Mouse (Mus musculus): ENCODE results near the gene Stox1. TPM values are rescaled to one million over a fixed set of nuclear protein-coding genes. Genes with fewer than 3 reads are reported as not detected.

The Stox1 gene
- polyA plus RNA-seq (2014; fragmentation: Illumina TruSeq; extraction: RNeasy Lipid Tissue Mini Kit (QIAGEN cat#74804); ENCODE audit: low read depth, low replicate concordance), result 0.92 TPM

GRCm38 (mm10) chr10:62725771-62726687 is at the start of gene Stox1:
TSS of gene Stox1 (minus strand) at chr10:62726128.

DNA sequence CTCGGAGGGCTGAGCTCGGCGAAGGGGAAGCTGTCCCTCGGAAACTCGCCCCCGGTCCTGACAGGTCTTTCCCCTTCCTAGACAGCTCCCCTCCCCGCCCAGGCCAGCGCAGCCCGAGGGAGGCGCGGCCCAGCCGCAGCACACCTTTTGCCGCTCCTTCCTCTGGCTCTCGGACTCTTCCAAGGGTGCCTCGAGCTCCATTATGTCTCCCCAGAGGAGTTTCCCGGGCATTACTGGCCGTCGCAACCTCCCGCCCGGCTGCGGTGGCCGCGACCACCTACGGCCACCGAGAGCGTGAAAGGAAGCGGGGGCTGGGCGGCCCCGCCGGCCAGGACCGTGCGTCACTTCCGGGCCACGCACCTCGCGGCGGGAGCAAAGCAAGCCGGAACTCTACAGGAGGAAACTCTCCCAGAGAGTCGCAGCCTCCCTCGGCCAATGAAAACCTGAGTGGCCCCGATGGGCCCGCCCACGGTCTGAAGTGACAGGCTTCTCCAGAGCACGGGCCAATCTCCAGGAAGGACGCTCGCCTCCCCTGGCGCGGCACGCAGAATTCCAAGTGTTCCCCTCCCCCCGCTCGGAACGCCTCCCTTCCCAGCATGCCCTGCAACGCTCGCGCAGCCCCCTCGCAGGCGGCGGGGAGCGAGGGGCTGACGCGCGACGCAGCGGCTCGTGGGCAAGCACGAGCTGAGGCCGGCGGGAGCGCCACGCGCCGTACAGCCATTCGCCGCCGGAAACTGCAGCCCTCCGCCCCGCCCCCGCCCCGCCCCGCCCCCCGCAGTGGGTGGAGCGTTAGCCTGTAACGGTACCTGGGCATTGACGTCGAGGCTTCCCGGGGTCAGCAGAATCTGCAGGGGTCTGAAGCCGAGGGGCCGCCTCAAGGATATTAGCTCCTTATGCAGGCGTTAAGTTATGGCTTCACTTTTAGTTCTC is 74.8 kb downstream of the Stox1 start, which contains the start of gene Ddx50:
Ddx50 (minus strand) TSS at position 338 of the 930 bp plus-strand sequence.

Other genes with a start within 250 kb of the Stox1 start
- gene Vps26a, start 239.3 kb downstream of the Stox1 start, polyA plus RNA-seq (2014; fragmentation: Illumina TruSeq; extraction: RNeasy Lipid Tissue Mini Kit (QIAGEN cat#74804); ENCODE audit: low read depth, low replicate concordance), result 70.2 TPM
- gene Srgn, start 198.7 kb downstream of the Stox1 start, polyA plus RNA-seq (2014; fragmentation: Illumina TruSeq; extraction: RNeasy Lipid Tissue Mini Kit (QIAGEN cat#74804); ENCODE audit: low read depth, low replicate concordance), result 55.6 TPM
- 43.5 TPM for gene Kif1bp, start 147.7 kb downstream of the Stox1 start, polyA plus RNA-seq (2014; fragmentation: Illumina TruSeq; extraction: RNeasy Lipid Tissue Mini Kit (QIAGEN cat#74804); ENCODE audit: low read depth, low replicate concordance)
- 28.0 TPM for gene Ddx21, start 123.8 kb downstream of the Stox1 start, polyA plus RNA-seq (2014; fragmentation: Illumina TruSeq; extraction: RNeasy Lipid Tissue Mini Kit (QIAGEN cat#74804); ENCODE audit: low read depth, low replicate concordance)
- 48.7 TPM for gene Ddx50, start 74.9 kb downstream of the Stox1 start, polyA plus RNA-seq (2014; fragmentation: Illumina TruSeq; extraction: RNeasy Lipid Tissue Mini Kit (QIAGEN cat#74804); ENCODE audit: low read depth, low replicate concordance)
- gene Ccar1, start 66.2 kb upstream of the Stox1 start, polyA plus RNA-seq (2014; fragmentation: Illumina TruSeq; extraction: RNeasy Lipid Tissue Mini Kit (QIAGEN cat#74804); ENCODE audit: low read depth, low replicate concordance), result 41.1 TPM
- gene Tet1, start 182.9 kb upstream of the Stox1 start, polyA plus RNA-seq (2014; fragmentation: Illumina TruSeq; extraction: RNeasy Lipid Tissue Mini Kit (QIAGEN cat#74804); ENCODE audit: low read depth, low replicate concordance), result 1.8 TPM
- gene Slc25a16, start 194.5 kb upstream of the Stox1 start, polyA plus RNA-seq (2014; fragmentation: Illumina TruSeq; extraction: RNeasy Lipid Tissue Mini Kit (QIAGEN cat#74804); ENCODE audit: low read depth, low replicate concordance), result 24.9 TPM
- gene Dna2, start 220.9 kb upstream of the Stox1 start, polyA plus RNA-seq (2014; fragmentation: Illumina TruSeq; extraction: RNeasy Lipid Tissue Mini Kit (QIAGEN cat#74804); ENCODE audit: low read depth, low replicate concordance), result 1.2 TPM

Measured in heart, adult 10 weeks (tissue).